Mouse (Mus musculus): ENCODE results near the gene Pcgf5.

DNA sequence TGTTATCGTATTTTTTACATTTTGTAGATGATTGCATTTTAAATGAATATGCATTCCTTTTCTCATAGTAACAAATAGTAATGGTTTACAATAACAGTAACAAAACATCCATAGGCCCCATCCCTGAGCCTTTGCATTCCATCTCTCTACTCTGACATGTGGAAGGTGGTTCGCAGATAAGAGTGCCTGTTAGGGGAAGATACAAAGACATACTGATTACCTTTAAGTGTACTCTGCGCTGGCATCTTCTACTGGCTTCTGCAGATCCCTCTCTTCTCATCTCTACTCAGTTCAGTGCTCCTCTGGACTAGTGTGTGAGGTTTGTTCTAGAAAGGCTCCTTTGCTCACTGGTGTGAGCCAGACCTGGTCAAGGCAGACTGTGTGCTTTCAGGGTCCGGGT lies 28.4 kb upstream of the Pcgf5 start:
- no peak for TF ChIP-seq POLR2A (IDR thresholded peaks at IDR 0.05; ENCODE audit: borderline replicate concordance, insufficient read depth, low read length)
- no peak for TF ChIP-seq CTCF (IDR thresholded peaks at IDR 0.05; ENCODE audit: borderline replicate concordance, insufficient read depth, low read depth, low read length)

Data from cerebellum, adult 2 months (tissue).